Mouse (Mus musculus): ENCODE measurements at regions not wholly inside any gene's neighbourhood (a gene's known extent, or its start where the extent isn't known, plus 50 kb on each side); places are given as distances from the start of the nearest gene placed in this dataset.
"Not testable (repeated sequence)": the region's sequence is repeated elsewhere in the genome, so short reads cannot be mapped to it uniquely, and the experiment has no call there.

- DNase-seq (ENCODE audit: low spot score in 2 of 2), result no peak
These were observed 65.8 kb upstream of the Rmdn2 start for GRCm38 (mm10) chr17:79545878-79546277.

GRCm38 (mm10) chr17:79547075-79547474 lies 64.6 kb upstream of the Rmdn2 start:
- no peak for DNase-seq (ENCODE audit: low spot score in 2 of 2)

- DNase-seq (ENCODE audit: low spot score in 2 of 2), result no peak
These were observed 64.1 kb upstream of the Rmdn2 start for GRCm38 (mm10) chr17:79547524-79547923.

GRCm38 (mm10) chr17:79550409-79550808 lies 61.3 kb upstream of the Rmdn2 start:
- DNase-seq (ENCODE audit: low spot score in 2 of 2), result not testable (repeated sequence)

- no peak for DNase-seq (ENCODE audit: low spot score in 2 of 2)
These were observed 57.8 kb upstream of the Rmdn2 start for GRCm38 (mm10) chr17:79553850-79554249.

GRCm38 (mm10) chr17:79555593-79555992 lies 56.1 kb upstream of the Rmdn2 start:
- DNase-seq (ENCODE audit: low spot score in 2 of 2), result no peak
